Mouse (Mus musculus): ENCODE data around the gene Ambra1. TPM values are rescaled to one million over a fixed set of nuclear protein-coding genes. Genes with fewer than 3 reads are reported as not detected.

The Ambra1 gene
- polyA plus RNA-seq, 1 experiment from 2014 or later = 23.9 TPM

DNA sequence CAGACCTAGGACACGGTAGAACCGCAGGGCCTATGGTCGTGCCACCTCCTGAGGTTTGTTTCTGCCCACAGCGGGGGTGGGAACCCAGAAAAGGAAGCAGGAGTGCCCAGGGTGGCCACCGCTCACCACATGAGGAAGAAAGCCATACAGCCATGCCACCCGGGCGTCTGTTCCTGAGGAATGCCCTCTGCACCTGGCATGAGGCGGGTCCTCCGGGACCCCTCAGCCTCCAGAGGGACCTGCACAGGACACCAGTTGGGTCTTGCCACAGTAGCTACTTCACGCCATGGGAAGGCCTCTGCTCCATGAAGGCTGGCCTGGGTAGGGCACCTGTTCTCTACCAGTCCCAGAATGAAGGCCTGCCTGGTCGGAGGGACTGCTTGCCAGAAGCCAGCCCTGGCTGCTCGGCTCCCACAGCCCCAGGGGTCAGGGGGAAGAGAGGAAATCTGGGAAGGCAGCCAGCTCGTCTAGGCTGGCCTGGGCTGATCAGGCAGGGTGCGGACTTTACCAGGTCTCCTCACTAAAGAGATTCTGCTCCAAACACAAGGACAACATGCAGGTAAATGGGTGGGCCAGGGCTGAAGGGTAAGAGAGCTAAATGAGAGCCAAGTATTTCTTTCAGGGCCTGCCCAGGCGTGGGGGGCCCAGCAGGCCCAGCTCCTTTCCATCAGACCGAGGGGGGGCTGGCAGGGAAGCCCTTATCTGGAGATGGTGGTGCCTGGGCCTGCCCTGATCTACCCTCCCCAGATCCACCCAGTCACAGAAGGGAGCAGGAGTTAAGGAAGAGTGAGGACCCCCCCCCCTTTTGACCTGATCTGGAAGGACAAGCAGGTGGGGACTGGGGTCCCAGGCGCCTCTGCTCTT is 219.7 kb downstream of the Ambra1 start:
- Histone ChIP-seq H3K4me3 (no peak overlapping the region), H3K4me2 (replicated peaks) (peak overlapping the region; percentile 45), H3K9me3 (no peaks in the 10 kb centered on the region), H3K9ac (peak overlapping the region; percentile 46), H3K4me1 (peaks cover 61% of the 10 kb centered on the region), H3K27ac (peak overlapping the region; percentile 37; the same call in 1 of the 2 replicates), H3K27me3 (replicated peaks) (no peaks in the 10 kb centered on the region), H3K36me3 (no peaks in the 10 kb centered on the region)
- WGBS = 71% methylated on average over 17 of the region's 17 CpGs
- peak; percentile 17; the same call in 1 of the 2 replicates for ATAC-seq (ENCODE audit: low FRiP score, low read depth)

DNA sequence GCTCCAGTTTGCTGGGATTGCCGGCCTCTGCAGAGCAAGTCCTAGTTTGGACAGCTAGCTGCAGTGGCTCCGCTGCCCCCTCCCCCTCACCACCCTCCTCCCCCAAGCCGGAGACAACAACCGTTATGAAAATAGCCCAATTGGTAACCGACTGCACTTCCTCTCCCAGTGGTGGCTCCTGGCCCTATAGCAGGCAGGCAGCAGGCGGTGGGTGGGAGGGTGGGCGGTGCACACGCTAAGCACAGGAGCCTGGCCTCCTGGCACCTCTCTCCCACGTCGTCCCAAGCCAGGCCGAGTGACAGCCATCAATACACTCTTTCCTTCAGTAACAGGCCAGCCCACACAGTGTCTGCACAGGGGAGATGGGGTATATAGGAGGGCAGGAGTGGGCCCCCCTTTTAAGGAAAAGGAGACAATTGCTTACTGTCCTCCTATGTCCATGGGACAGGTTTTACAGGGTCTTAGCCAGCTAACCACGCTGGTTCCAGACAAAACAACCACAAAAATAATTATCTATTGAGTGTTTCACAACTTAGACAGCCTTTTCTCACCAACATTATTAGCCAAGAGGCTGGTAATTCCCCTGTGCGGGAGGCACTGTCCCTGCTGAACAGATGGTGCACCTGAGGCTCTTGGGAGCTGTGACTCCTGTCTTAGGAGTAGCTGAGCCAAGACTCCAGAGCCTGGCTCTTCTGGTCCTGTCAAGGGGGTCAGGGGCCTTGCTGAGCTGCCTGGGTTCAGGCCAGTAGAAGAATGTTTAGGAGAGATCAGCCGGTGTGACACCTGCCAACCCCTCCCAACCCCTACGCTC is 220.5 kb downstream of the Ambra1 start:
- peak overlapping the region; percentile 45 for H3K4me2 ChIP-seq (replicated peaks)
- ATAC-seq (ENCODE audit: low FRiP score, low read depth) = peak; percentile 22; the same call in 1 of the 2 replicates
- WGBS = 13% methylated on average over 15 of the region's 15 CpGs
- H3K9ac ChIP-seq = peak overlapping the region; percentile 46
- H3K4me1 ChIP-seq = peaks cover 56% of the 10 kb centered on the region
- H3K4me3 ChIP-seq = no peak overlapping the region
- no peaks in the 10 kb centered on the region for H3K27me3 ChIP-seq (replicated peaks)
- H3K9me3 ChIP-seq = no peaks in the 10 kb centered on the region
- H3K36me3 ChIP-seq = no peaks in the 10 kb centered on the region
- peak overlapping the region; percentile 33; the same call in 1 of the 2 replicates for H3K27ac ChIP-seq

DNA sequence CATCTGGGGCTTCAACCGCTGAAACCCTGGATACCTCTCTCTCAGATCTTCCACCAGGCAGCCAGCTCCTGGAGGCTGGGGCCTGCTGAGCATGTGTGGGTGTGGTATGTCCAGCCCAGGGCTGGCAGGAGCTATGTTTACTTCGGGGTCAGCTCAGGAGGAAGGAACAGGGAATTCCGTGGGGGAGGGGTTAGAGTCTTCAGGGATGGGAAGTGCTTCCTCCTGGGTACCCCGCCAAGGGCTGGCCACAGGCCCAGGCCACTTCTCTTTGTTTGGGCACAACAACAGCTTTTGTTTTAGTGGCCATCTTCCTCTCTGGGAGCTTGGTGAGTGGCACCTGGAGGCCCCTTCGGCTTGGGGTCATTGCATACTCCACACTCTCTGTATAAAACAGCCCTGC is 223.9 kb downstream of the Ambra1 start:
- Histone ChIP-seq H3K9ac (no peak overlapping the region), H3K4me1 (peaks cover 34% of the 10 kb centered on the region), H3K4me3 (no peak overlapping the region), H3K27ac (no peak overlapping the region), H3K36me3 (no peaks in the 10 kb centered on the region), H3K9me3 (no peaks in the 10 kb centered on the region), H3K4me2 (replicated peaks) (no peak overlapping the region), H3K27me3 (replicated peaks) (no peaks in the 10 kb centered on the region)
- no peak for ATAC-seq (ENCODE audit: low FRiP score, low read depth)
- 20% methylated on average over 5 of the region's 5 CpGs for WGBS

DNA sequence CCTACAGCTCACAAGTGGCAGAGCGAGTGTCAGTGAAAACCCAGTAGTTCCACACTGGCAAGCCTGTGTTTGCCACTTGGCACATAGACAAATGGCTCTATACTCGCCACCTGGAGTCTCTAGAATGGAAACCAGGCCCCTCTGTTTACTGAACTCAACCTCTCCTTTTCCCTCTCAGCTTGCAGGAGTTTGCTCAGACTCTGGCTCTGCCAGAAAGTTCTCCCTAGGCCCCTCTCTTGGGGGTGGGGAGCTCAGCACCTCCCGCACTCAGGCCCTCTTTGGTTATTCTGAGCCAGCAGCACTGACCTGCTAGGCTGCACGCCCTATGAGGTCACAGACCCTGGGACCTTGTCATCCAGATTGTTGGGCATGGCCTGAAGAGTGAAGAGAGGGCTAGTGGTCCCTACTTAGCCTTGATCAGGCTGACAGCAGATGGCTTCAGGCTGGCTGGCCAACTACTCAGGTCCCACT is 225.2 kb downstream of the Ambra1 start:
- no peak for ATAC-seq (ENCODE audit: low FRiP score, low read depth)
- Histone ChIP-seq H3K9me3 (no peaks in the 10 kb centered on the region), H3K9ac (no peak overlapping the region), H3K4me1 (peaks cover 33% of the 10 kb centered on the region), H3K27me3 (replicated peaks) (no peaks in the 10 kb centered on the region), H3K27ac (no peak overlapping the region), H3K4me3 (no peak overlapping the region), H3K4me2 (replicated peaks) (no peak overlapping the region), H3K36me3 (no peaks in the 10 kb centered on the region)
- WGBS = 90% methylated on average over 4 of the region's 4 CpGs

DNA sequence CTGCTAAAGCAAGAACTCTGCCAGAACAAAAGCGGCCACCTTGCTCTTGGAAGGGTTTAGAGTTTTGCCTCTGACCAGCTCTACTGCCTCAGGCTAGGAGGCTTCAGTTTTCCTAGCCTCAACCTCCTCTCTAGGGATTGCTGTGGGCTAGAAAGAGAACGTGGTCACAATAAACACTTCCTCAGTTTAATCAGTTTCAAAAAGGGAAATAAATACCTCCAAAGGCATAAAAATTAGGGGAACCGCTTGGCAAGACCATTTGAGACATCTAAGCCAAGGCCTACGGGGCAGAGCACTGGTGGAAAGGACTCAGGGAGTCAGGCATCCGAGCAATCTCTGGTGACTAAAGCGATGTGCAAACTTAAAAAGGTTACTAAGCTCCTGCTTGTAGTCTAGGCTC is 225.9 kb downstream of the Ambra1 start:
- Histone ChIP-seq H3K9ac (no peak overlapping the region), H3K27me3 (replicated peaks) (no peaks in the 10 kb centered on the region), H3K4me3 (no peak overlapping the region), H3K9me3 (no peaks in the 10 kb centered on the region), H3K4me2 (replicated peaks) (no peak overlapping the region), H3K4me1 (peaks cover 28% of the 10 kb centered on the region), H3K36me3 (no peaks in the 10 kb centered on the region), H3K27ac (no peak overlapping the region)
- ATAC-seq (ENCODE audit: low FRiP score, low read depth) = no peak
- WGBS = 88% methylated on average over 6 of the region's 6 CpGs

DNA sequence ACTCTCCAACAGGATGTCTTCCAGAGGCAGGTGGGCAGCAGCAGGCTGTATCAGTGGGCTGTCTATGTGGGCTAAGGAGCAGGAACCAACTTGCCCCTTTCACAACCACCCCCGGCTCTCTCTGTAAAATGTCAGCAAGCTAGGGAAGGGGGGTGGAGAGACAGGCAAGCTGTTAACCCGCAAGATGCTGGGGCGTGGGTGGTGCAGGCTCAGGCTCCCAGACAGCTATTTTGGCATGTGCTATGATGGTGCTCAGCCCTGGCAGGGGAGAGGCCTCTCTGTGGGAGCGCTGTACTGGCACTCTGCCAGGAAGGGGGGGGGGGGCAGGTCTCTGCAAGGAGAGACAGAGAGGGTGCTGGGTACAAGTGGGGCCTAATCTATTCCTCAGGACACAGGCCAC is 227.2 kb downstream of the Ambra1 start:
- peak; percentile 56; the same call in 1 of the 2 replicates for ATAC-seq (ENCODE audit: low FRiP score, low read depth)
- Histone ChIP-seq H3K4me3 (no peak overlapping the region), H3K4me1 (peaks cover 34% of the 10 kb centered on the region), H3K36me3 (no peaks in the 10 kb centered on the region), H3K27ac (no peak overlapping the region), H3K9me3 (no peaks in the 10 kb centered on the region), H3K4me2 (replicated peaks) (peak overlapping the region; percentile 12; the same call in 1 of the 2 replicates), H3K9ac (no peak overlapping the region), H3K27me3 (replicated peaks) (no peaks in the 10 kb centered on the region)
- 53% methylated on average over 4 of the region's 4 CpGs for WGBS

DNA sequence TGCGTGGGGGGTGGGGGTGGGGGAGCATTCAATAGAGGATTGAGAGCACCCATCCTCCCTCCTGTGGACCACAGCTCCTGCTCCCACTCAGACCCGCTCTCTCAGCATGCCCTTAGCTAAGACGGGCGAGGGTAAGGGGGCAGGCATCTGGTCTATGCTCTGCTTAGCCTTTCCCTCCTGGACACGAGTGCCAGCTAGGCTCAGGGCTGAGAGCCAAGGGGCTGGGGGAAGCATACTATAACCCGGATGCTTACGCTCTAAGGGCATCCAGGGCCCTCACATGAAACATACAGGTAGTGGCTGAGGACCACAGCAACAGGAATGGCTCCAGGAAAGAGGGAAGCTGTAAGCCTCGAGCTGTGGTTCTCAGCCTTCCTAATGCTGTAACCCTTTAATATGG is 228.1 kb downstream of the Ambra1 start:
- no peaks in the 10 kb centered on the region for H3K27me3 ChIP-seq (replicated peaks)
- no peak overlapping the region for H3K27ac ChIP-seq
- H3K9me3 ChIP-seq = no peaks in the 10 kb centered on the region
- WGBS = 90% methylated on average over 8 of the region's 8 CpGs
- no peak for ATAC-seq (ENCODE audit: low FRiP score, low read depth)
- H3K4me2 ChIP-seq (replicated peaks) = no peak overlapping the region
- no peak overlapping the region for H3K9ac ChIP-seq
- H3K36me3 ChIP-seq = no peaks in the 10 kb centered on the region
- peaks cover 43% of the 10 kb centered on the region for H3K4me1 ChIP-seq
- H3K4me3 ChIP-seq = no peak overlapping the region

DNA sequence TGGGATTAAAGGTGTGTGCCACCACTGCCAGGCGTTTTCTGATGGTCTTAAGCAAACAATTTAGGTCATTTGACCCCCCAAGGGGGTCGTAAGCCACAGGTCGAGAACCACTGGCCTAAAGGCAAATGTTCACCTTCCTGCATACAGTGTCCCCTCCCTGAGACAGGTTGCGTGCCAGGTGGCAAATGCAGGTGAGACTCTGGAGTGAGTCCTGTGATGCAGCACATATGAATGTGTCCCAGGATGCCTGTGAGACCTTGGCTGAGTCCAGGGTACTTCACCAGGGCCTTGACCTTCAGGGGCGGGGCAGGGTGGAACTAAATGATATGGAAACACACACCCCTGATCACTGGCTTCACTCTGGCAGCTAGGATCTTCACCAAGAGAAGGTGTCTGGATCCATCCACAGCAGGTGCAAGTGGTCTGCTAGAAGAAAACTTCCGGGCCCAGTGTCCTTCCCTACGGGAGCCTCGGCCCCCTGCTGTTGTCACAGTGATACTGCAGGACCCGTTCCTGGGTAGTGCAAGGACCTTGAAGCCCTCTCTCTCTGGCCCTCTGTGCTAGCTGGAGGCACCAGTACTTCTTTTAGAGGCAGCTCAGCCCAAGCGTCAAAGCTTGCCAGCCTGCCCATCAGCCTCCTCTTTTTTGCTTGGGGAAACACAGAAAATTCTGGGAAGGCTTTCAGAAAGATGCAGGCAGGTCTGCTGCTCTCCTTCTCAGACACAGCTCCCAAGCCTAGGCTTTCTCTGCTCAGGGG is 228.9 kb downstream of the Ambra1 start:
- no peak overlapping the region; the same call in 1 of the 2 replicates for H3K27ac ChIP-seq
- H3K4me3 ChIP-seq = no peak overlapping the region
- H3K4me1 ChIP-seq = peaks cover 41% of the 10 kb centered on the region
- no peaks in the 10 kb centered on the region for H3K9me3 ChIP-seq
- no peaks in the 10 kb centered on the region for H3K27me3 ChIP-seq (replicated peaks)
- no peak for ATAC-seq (ENCODE audit: low FRiP score, low read depth)
- no peak overlapping the region for H3K9ac ChIP-seq
- no peak overlapping the region for H3K4me2 ChIP-seq (replicated peaks)
- WGBS = 48% methylated on average over 10 of the region's 10 CpGs
- H3K36me3 ChIP-seq = no peaks in the 10 kb centered on the region

DNA sequence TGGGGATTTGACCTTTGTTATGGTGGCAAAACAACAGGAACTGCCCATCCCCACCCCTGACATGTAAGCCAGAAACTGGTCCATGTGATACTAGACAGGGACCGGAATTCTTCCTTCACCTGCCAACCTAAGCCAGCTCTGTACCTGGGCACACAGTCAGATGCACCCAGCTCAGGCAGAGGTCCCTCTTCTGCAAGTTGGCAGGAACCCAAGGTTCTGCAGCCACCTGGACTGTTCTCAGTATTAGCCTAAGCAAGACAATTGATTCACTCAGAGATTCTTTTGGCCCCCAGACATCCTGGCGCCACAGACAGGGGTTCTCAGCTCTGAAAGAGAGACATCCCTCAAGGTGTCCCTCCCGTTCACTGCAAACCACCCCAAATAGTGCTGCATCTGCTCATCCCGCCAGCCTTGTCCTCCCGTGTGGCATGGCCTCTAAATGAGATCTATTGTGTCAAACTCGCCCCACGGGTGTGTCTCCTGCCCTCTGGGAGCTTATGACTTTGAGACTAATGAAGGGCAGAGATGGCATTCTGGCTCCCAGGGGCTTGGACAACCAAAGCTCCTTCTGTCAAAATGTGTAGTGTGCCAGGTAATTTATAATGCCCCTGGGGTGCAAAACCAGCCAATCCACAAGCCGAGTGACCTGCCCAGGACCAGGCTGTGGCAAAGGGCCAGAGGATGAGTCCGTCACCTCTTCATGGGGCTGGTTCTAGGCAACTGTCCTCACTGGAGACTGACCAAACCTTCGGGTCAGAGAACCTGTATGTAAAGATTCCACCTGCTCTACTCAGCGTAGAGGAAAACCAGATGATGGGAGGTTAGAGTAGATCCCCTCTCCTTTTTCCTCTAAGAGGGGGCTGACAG is 229.8 kb downstream of the Ambra1 start:
- H3K27ac ChIP-seq = no peak overlapping the region

DNA sequence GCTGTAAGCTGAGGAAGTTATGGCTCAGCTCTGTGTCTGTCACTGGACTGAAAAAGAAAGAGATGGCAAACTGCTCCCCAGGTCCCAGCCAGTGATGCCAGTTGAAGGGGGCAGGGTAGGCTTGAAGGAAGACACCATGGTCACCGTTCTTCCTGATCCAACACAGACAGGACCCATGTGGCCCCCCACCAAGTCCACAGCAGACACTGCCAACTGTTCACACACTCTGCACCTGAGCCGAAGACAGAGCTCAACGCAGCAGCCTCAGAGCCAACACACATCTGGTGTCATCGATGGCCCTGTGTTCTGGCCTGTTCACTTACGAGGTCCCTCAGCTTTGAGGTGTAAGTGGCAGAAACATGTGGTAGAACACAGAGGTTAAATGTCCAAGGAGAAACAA is 230.5 kb downstream of the Ambra1 start:
- ATAC-seq (ENCODE audit: low FRiP score, low read depth) = no peak

More for the DNA sequence above, 229.8 kb downstream of the Ambra1 start:
- WGBS = 70% methylated on average over 11 of the region's 11 CpGs
- Histone ChIP-seq H3K4me2 (replicated peaks) (no peak overlapping the region), H3K4me3 (no peak overlapping the region), H3K9me3 (no peaks in the 10 kb centered on the region), H3K9ac (peak overlapping the region; percentile 5; the same call in 1 of the 2 replicates), H3K36me3 (no peaks in the 10 kb centered on the region), H3K27me3 (replicated peaks) (no peaks in the 10 kb centered on the region), H3K4me1 (peaks cover 38% of the 10 kb centered on the region)
- ATAC-seq (ENCODE audit: low FRiP score, low read depth) = no peak

More for the DNA sequence above, 230.5 kb downstream of the Ambra1 start:
- no peak overlapping the region for H3K4me3 ChIP-seq
- no peak overlapping the region for H3K4me2 ChIP-seq (replicated peaks)
- no peak overlapping the region for H3K9ac ChIP-seq
- H3K27ac ChIP-seq = no peak overlapping the region
- 94% methylated on average over 5 of the region's 5 CpGs for WGBS
- H3K4me1 ChIP-seq = peaks cover 41% of the 10 kb centered on the region
- H3K9me3 ChIP-seq = no peaks in the 10 kb centered on the region
- H3K27me3 ChIP-seq (replicated peaks) = 0 out of 2 replicates have a peak, but pooled peaks cover 4% of the 10 kb centered on the region
- no peaks in the 10 kb centered on the region for H3K36me3 ChIP-seq

Data from neural tube, embryonic 12.5 days (tissue).